7 mouse cellular contexts compared by ENCODE assay signal in the genomic region with DNA sequence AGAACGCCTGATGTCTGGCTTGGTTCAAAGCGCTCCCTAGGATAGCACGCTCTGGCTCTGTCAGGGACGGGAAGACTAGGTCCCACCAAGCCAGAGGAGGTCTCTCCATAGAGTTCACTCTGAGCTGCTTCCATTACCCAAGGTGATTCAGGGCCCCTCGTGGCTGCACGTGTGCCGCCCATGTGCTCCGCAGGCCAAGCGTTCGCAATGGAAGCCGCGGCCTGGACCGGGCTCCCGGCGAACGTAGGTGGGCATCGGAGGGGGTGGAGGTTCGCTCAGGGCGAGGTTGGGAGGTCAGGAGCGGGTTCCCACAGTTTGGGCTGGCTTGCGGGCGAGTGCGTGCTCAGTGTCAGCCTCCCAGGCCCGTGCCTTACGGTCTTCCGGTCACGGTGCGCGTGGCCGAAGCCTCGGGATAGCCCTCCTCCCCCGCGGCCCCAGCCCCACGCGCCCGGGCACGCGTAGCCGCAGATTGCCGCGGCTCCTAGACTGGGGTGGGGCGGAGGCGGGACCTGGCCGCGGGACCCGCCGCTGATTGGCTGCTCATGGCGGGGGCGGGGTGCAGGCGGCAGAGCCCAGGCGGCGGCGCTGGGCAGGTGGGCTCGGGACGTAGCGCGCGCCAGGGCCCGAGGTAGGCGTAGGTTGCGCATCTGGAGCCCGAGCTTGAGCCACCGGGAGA. TPM values are rescaled to one million over a fixed set of nuclear protein-coding genes. Genes with fewer than 3 reads are reported as not detected.
A peak's percentile ranks its signal among the peaks of the same experiment; 100 is the strongest.
DNase-seq lines count a peak whose midpoint lies in the region; ATAC-seq and TF ChIP-seq lines count a peak whose summit lies in the region.

No protein-coding gene starts in this region.

- no peak for TF ChIP-seq POLR2A in brain, embryonic 14.5 days (IDR thresholded peaks at IDR 0.05; ENCODE audit: borderline replicate concordance, extremely low read depth, insufficient read depth, insufficient read length, poor library complexity, severe bottlenecking)
- no peak for TF ChIP-seq POLR2A in embryonic fibroblast, embryonic 13.5 days (IDR thresholded peaks at IDR 0.05; ENCODE audit: low read depth, low read length)
- TF ChIP-seq POLR2A in liver, adult 2 months (IDR thresholded peaks at IDR 0.05; ENCODE audit: extremely low read depth, insufficient read depth, low read length) = no peak

- H3K4me1 ChIP-seq in embryonic fibroblast, embryonic 13.5 days (ENCODE audit: control insufficient read depth, insufficient read depth, low read length) = no peaks in the 10 kb centered on the region
- peaks cover 26% of the 10 kb centered on the region for H3K4me1 ChIP-seq in heart, embryonic 13.5 days
- H3K4me1 ChIP-seq in kidney, embryonic 16.5 days (ENCODE audit: insufficient read depth, low read length) = peaks cover 21% of the 10 kb centered on the region
- peaks cover 8% of the 10 kb centered on the region for H3K4me1 ChIP-seq in liver, adult 2 months (ENCODE audit: control insufficient read depth, insufficient read depth, low read length)

- no peaks in the 10 kb centered on the region for H3K36me3 ChIP-seq in heart, embryonic 13.5 days
- no peaks in the 10 kb centered on the region for H3K36me3 ChIP-seq in kidney, embryonic 16.5 days (ENCODE audit: insufficient read depth, low read length)
- no peaks in the 10 kb centered on the region for H3K36me3 ChIP-seq in liver, adult 2 months (ENCODE audit: control insufficient read depth, insufficient read depth, low read length)

- WGBS in heart, embryonic 13.5 days = 1% methylated on average over 63 of the region's 63 CpGs
- 1% methylated on average over 60 of the region's 63 CpGs for WGBS in kidney, embryonic 16.5 days
- 3% methylated on average over 63 of the region's 63 CpGs for WGBS in liver, adult 2 months

- H3K79me2 ChIP-seq in liver, adult 2 months (ENCODE audit: control insufficient read depth, insufficient read depth, low read length) = no peaks in the 10 kb centered on the region

- H3K9ac ChIP-seq in heart, embryonic 13.5 days = peak overlapping the region; percentile 72
- H3K9ac ChIP-seq in kidney, embryonic 16.5 days (replicated peaks; ENCODE audit: low read length) = peak overlapping the region; percentile 63
- H3K9ac ChIP-seq in liver, adult 2 months (ENCODE audit: low read depth, low read length) = peak overlapping the region; percentile 52

- TF ChIP-seq CTCF in brain, embryonic 14.5 days (IDR thresholded peaks at IDR 0.05; ENCODE audit: borderline replicate concordance, extremely low read depth, insufficient read depth, insufficient read length) = no peak
- TF ChIP-seq CTCF in embryonic fibroblast, embryonic 13.5 days (IDR thresholded peaks at IDR 0.05; ENCODE audit: borderline replicate concordance, insufficient read depth, low read length) = no peak
- no peak for TF ChIP-seq CTCF in liver, adult 2 months (IDR thresholded peaks at IDR 0.05; ENCODE audit: low read depth, low read length)

- DNase-seq in brain, embryonic 14.5 days (ENCODE audit: low read depth) = peak; percentile 90
- DNase-seq in liver, adult 2 months (ENCODE audit: extremely low read depth, low read depth, low spot score) = peak; percentile 13
- peak; percentile 28 for DNase-seq in naive thymus-derived CD4-positive, alpha-beta T cell, adult 2 months (ENCODE audit: low read depth)
- peak; percentile 66 to 84 for DNase-seq in spleen, postnatal 4 days (ENCODE audit: low spot score in 2 of 2)

- peak; percentile 75 for ATAC-seq in heart, embryonic 13.5 days (ENCODE audit: extremely low read depth, insufficient number of reproducible peaks, low FRiP score, low TSS enrichment)
- peak; percentile 93 for ATAC-seq in kidney, embryonic 16.5 days (ENCODE audit: low FRiP score, low TSS enrichment)

- no peak overlapping the region for H3K27ac ChIP-seq in embryonic fibroblast, embryonic 13.5 days (ENCODE audit: insufficient read depth, low read length)
- H3K27ac ChIP-seq in heart, embryonic 13.5 days (replicated peaks) = no peak overlapping the region
- peak overlapping the region; percentile 19 for H3K27ac ChIP-seq in kidney, embryonic 16.5 days (ENCODE audit: low read length)
- H3K27ac ChIP-seq in liver, adult 2 months (replicated peaks; ENCODE audit: insufficient read depth, low read depth, low read length) = no peak overlapping the region

- peak overlapping the region; percentile 41 for H3K4me3 ChIP-seq in embryonic fibroblast, embryonic 13.5 days (ENCODE audit: insufficient read depth, low read length)
- H3K4me3 ChIP-seq in heart, embryonic 13.5 days = peak overlapping the region; percentile 62
- H3K4me3 ChIP-seq in kidney, embryonic 16.5 days (ENCODE audit: low read length) = peak overlapping the region; percentile 60
- peak overlapping the region; percentile 61 for H3K4me3 ChIP-seq in liver, adult 2 months (ENCODE audit: insufficient read depth, low read depth, low read length)

- H3K9me3 ChIP-seq in heart, embryonic 13.5 days = no peaks in the 10 kb centered on the region
- H3K9me3 ChIP-seq in kidney, embryonic 16.5 days (ENCODE audit: low read length) = no peaks in the 10 kb centered on the region

- peak overlapping the region; percentile 97 for H3K4me2 ChIP-seq in heart, embryonic 13.5 days
- peak overlapping the region; percentile 97 for H3K4me2 ChIP-seq in kidney, embryonic 16.5 days (replicated peaks; ENCODE audit: low read depth, low read length)

- peaks cover 92% of the 10 kb centered on the region for H3K27me3 ChIP-seq in heart, embryonic 13.5 days (replicated peaks)
- H3K27me3 ChIP-seq in kidney, embryonic 16.5 days (ENCODE audit: insufficient read depth, low read length) = peaks cover 30% of the 10 kb centered on the region
- peaks cover 7% of the 10 kb centered on the region; the same call in 1 of the 2 replicates for H3K27me3 ChIP-seq in liver, adult 2 months (ENCODE audit: control insufficient read depth, insufficient read depth, low read length)

RNA-seq across cellular contexts. Expression of a gene that starts 1.0 kb away (rescaled TPM):
- 0.78 and 2.9 TPM in 2 replicates for polyA plus RNA-seq in brain, embryonic 14.5 days (2012; rRNA removed)
- polyA plus RNA-seq in embryonic fibroblast, embryonic 13.5 days (2011; ENCODE audit: insufficient read length, low read depth, missing spikeins) = not detected in 2 replicates
- polyA plus RNA-seq in heart, embryonic 13.5 days (2015; fragmentation: Nextera tagmentation; extraction: Ambion mirVana) = 0.20 and 0.43 TPM in 2 replicates
- 2.1 and 2.3 TPM in 2 replicates for polyA plus RNA-seq in kidney, embryonic 16.5 days (2015; fragmentation: Nextera tagmentation; extraction: Ambion mirVana)
- total RNA-seq in liver, adult 2 months (2014; rRNA removed) = 0.09 TPM in 1 of 2 replicates, not detected in the other
- polyA plus RNA-seq in liver, adult 2 months (2012; rRNA removed) = 0.02 and 0.13 TPM in 2 replicates

Comparison
In these comparisons a context has a peak if more than half of its experiments do, and no peak if none do; other contexts are left out.
1. DNase-seq: peak in every context shown above with its lines; median percentile 90 in brain, embryonic 14.5 days; 75 in spleen, postnatal 4 days; 28 in naive thymus-derived CD4-positive, alpha-beta T cell, adult 2 months; 13 in liver, adult 2 months.